Mouse (Mus musculus) bone marrow macrophage, adult 2 months (primary cell): Measurements from ENCODE around the gene Gpatch1. TPM values are rescaled to one million over a fixed set of nuclear protein-coding genes. Genes with fewer than 3 reads are reported as not detected.
A peak's percentile ranks its signal among the peaks of the same experiment; 100 is the strongest.

Experiments used
- H3K27ac ChIP-seq: 2 replicates; pipeline ENCODE4 v1.5.1; 2012; ENCODE audit warnings: low read depth, low read length; ENCODE audit not compliant: insufficient read depth
- H3K4me1 ChIP-seq: 2 replicates; pipeline ENCODE4 v1.6.1; 2012; ENCODE audit warnings: low read length; ENCODE audit not compliant: control insufficient read depth, insufficient read depth
- H3K4me3 ChIP-seq: 2 replicates; pipeline ENCODE4 v1.5.1; 2012; ENCODE audit warnings: mild to moderate bottlenecking, low read length, moderate library complexity; ENCODE audit not compliant: insufficient read depth
- CTCF ChIP-seq: IDR thresholded peaks from 2 replicates; pipeline ENCODE4 v1.5.1; 2012; ENCODE audit warnings: low read depth, mild to moderate bottlenecking, low read length, moderate library complexity
- POLR2A ChIP-seq: IDR thresholded peaks from 2 replicates; pipeline ENCODE4 v1.6.1; 2012; ENCODE audit warnings: mild to moderate bottlenecking, low read depth, low read length, borderline replicate concordance
- polyA plus RNA-seq: library from polyadenylated mRNA; stranded (reverse); fragments of >200 nt; gene quantifications from 2 replicates; pipeline ENCODE4 v1.2.4, GENCODE M21; 2012; ENCODE audit not compliant: missing spikeins, insufficient read depth, insufficient read length

Gene Gpatch1
- 9.5 and 13.2 TPM in 2 replicates for polyA plus RNA-seq

- TF ChIP-seq POLR2A (no peak), CTCF (no peak)
- peak within 1 kb of the TSS; percentile 92 for H3K4me3 ChIP-seq
- no peak within 1 kb of the TSS for H3K27ac ChIP-seq
- peaks cover 5% of the 10 kb centered on the region for H3K4me1 ChIP-seq
Measured at GRCm38 (mm10) chr7:35317729-35318609, at the start of gene Gpatch1. TSS of gene Gpatch1 (minus strand) at chr7:35318440.

DNA sequence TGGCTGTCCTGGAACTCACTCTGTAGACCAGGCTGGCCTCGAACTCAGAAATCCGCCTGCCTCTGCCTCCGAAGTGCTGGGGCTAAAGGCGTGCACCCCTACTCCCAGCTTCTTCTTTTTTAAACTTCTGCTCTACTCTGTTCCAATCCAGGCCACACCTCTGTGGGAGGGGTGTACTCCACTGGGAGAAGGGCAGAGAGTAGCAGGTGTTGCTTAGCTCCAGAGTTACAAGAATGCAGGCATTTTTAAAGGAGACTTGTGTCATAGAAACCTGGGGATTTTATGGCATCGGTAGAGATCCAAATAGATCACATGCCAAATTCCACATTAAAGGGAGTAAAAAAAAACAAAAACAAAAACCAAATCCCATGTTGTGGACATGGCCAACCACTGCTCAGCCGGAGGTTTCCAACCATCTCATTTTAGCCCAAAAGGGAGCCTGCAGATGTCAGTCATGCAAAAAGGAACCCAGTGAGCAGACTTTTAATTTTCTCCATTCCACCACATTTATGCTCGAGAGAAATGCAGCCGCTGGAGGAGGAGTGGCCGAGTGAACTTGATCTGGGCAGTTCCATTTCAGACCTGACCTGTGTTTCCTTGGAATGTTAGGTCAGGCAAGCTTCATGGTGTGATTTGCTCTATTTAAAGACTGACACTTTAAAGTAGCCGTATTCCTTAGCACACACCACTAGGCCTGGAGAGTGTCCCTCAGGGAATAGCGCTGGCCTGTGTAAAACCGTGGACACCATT, 47.1 kb upstream of the Gpatch1 start:
- TF ChIP-seq CTCF (no peak), POLR2A (no peak)
- no peaks in the 10 kb centered on the region for H3K4me1 ChIP-seq
- no peak overlapping the region for H3K4me3 ChIP-seq
- H3K27ac ChIP-seq: no peak overlapping the region

- Histone ChIP-seq H3K27ac (no peak overlapping the region), H3K4me1 (no peaks in the 10 kb centered on the region), H3K4me3 (no peak overlapping the region)
- no peak for TF ChIP-seq POLR2A
- no peak for TF ChIP-seq CTCF
Measured at GRCm38 (mm10) chr7:35362868-35363267, 44.6 kb upstream of the Gpatch1 start.

GRCm38 (mm10) chr7:35362253-35362652, 44.0 kb upstream of the Gpatch1 start:
- Histone ChIP-seq H3K4me3 (no peak overlapping the region), H3K4me1 (no peaks in the 10 kb centered on the region), H3K27ac (no peak overlapping the region)
- no peak for TF ChIP-seq CTCF
- no peak for TF ChIP-seq POLR2A

DNA sequence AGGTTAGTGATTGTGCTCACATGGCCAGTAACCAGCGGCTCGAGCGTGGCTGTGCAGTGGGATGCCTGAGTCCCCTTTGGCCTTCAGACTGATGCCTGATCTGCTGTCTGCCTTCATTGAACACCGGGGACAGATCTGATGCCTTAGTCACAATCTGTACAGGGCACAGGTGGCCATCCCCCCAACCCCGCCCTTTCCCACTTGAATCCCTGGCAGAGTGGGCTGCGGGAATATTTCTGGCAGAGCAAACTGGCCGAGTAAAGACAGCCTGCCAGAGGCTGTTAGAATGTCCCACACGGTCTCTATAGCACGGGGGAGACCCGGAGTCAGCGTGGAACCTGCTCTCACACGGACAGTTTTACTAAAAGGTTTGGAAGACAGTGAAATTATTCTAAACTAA, 39.4 kb upstream of the Gpatch1 start:
- Histone ChIP-seq H3K27ac (no peak overlapping the region), H3K4me1 (no peaks in the 10 kb centered on the region), H3K4me3 (no peak overlapping the region)
- no peak for TF ChIP-seq CTCF
- no peak for TF ChIP-seq POLR2A

DNA sequence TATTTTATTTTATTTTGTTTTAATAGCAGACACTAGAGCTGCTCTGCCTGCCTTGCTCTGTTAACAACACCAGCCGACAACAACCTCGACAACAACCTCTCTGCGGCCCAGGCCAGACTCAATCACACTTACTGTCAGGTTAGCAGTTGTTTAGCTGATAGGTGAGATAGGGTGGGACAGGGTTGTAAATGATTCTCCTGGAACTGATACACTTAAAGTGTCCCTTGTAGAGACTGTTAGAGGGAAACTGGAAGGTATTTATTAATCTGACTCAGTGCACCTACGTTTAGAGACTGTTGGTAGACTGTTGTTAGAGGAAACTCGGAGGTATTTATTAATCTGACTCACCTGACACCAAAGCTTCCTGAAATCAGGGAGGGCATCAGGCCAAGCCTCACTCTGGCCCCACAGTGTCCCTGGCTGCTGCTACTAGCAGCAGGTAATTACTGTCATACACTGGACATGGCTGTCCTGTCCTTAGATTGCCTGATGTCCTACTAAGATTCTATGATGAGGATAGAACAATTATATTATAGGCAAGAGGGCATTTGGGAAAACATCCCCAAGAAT, 37.1 kb upstream of the Gpatch1 start:
- no peak overlapping the region for H3K4me3 ChIP-seq
- no peak overlapping the region for H3K27ac ChIP-seq
- no peak for TF ChIP-seq POLR2A
- TF ChIP-seq CTCF: no peak
- H3K4me1 ChIP-seq: no peaks in the 10 kb centered on the region

DNA sequence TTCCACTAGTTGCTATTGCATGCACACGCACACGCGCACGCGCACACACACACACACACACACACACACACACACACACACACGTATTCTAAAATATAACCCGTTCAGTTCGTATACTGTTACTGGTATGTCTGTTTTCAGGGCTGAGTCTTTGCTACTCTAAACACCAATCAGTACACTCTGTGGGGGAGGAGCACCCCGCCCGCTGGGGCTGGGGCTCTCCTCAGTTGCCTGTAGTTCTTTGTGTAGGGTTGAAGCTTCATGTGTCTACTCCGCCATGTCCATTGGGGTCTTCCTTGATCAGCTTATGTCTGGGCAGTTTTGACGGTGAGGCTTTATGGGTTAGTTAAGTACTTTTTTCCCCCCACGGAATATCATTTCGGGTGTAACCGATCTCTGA, 35.1 kb upstream of the Gpatch1 start:
- Histone ChIP-seq H3K27ac (no peak overlapping the region), H3K4me3 (no peak overlapping the region), H3K4me1 (no peaks in the 10 kb centered on the region)
- TF ChIP-seq CTCF: no peak
- no peak for TF ChIP-seq POLR2A

DNA sequence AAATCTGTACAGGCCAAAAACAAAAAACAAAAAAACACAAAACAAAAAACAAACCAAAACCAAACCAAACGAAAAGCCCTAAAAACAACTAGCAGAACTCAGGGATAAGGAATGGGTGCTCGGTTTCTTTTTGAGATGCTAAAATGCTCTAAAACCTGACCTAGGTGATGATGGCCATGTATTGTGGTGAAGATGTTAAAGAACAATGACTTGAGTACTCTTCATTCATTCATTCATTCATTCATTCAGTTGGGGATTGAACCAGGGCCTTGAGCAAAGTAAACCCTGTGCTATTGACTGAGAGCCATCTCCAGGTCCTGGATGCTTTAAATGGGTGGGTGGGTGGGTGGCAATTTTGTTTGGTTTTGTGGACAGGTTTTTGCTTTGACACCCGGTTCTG, 32.9 kb upstream of the Gpatch1 start:
- Histone ChIP-seq H3K4me3 (no peak overlapping the region), H3K27ac (no peak overlapping the region), H3K4me1 (no peaks in the 10 kb centered on the region)
- TF ChIP-seq CTCF: no peak
- TF ChIP-seq POLR2A: no peak

- TF ChIP-seq CTCF (no peak), POLR2A (no peak)
- H3K4me3 ChIP-seq: no peak overlapping the region
- H3K4me1 ChIP-seq: no peaks in the 10 kb centered on the region
- H3K27ac ChIP-seq: no peak overlapping the region
Measured at GRCm38 (mm10) chr7:35349886-35350684, 31.8 kb upstream of the Gpatch1 start.

GRCm38 (mm10) chr7:35349022-35349421, 30.8 kb upstream of the Gpatch1 start:
- Histone ChIP-seq H3K27ac (no peak overlapping the region), H3K4me3 (no peak overlapping the region), H3K4me1 (no peaks in the 10 kb centered on the region)
- no peak for TF ChIP-seq CTCF
- TF ChIP-seq POLR2A: no peak
